Mouse (Mus musculus) adrenal gland, postnatal 4 days (tissue): ENCODE results near the gene Zbtb40. TPM values are rescaled to one million over a fixed set of nuclear protein-coding genes. Genes with fewer than 3 reads are reported as not detected.

Source experiments
- DNase-seq, 2 experiments: peaks; one replicate each; pipeline ENCODE4 v3.0.0; 2021 to 2022; ENCODE audit warnings: low spot score in 2 of 2, mixed read lengths in 2 of 2
- total RNA-seq, 2 experiments: library from RNA; stranded (reverse); gene quantifications; 2 replicates each; pipeline ENCODE4 v1.2.3; 2021

The Zbtb40 gene
- total RNA-seq, 2 experiments from 2014 or later = 6.6 to 9.9 TPM

- no peak for DNase-seq
Observed at GRCm38 (mm10) chr4:136937935-136938334, 110.7 kb downstream of the Zbtb40 start.

GRCm38 (mm10) chr4:136937344-136937743, 111.3 kb downstream of the Zbtb40 start:
- DNase-seq = no peak

DNA sequence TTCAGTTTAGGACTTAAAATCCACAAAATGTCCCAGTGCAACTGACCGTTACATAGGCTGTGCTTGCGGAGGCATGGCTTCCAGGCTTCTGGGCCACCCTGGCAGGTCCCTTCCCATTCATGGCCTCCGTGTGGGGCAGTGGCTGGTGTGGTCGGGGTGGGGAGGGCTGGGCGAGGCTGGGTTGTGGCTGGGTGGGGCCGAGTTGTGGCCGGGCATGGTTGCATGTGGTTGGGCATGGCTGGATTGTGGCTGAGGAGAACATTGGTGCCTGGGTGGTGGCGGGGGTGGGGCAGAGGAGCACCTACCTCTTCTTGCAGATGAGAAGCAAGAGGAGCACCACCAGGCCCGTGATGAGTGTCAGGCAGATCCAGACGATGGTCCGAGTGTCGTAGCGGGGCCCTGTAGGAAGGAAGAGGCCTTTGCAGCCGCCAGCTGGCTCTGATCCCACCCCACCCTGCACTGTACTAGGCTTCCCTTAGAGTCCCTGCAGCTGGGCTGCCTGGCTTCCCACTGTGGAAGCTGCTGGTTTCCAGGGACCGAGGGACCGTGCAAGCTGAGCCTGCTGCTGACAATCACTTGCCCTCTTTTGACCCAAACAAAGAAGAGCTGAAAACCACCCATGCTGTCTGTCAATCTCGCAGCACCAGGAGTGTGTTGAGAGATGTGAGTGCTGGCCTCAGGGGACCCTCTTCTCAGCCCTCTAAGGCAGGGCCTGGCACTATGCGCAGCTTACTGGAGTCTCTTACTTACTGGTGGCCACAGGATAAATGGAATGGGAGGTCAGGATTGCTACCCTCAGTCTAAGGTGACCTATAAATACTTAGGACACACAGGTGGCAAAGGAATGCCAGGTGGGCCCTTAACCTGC, 113.6 kb downstream of the Zbtb40 start:
- DNase-seq = no peak

GRCm38 (mm10) chr4:136930474-136930873, 118.1 kb downstream of the Zbtb40 start:
- no peak for DNase-seq

Other genes starting within 250 kb of the Zbtb40 start
- 10 to 100 TPM; 16.9 to 21.2 TPM for gene Ephb2, start 212.8 kb downstream of the Zbtb40 start, total RNA-seq
- gene C1qb, start 162.6 kb downstream of the Zbtb40 start, total RNA-seq = 10 to 100 TPM; 47.0 to 59.8 TPM
- 10 to 100 TPM; 37.0 to 49.0 TPM for gene C1qc, start 155.7 kb downstream of the Zbtb40 start, total RNA-seq
- 10 to 100 TPM; 49.1 to 55.4 TPM for gene C1qa, start 150.0 kb downstream of the Zbtb40 start, total RNA-seq
- gene Epha8, start 92.0 kb downstream of the Zbtb40 start, total RNA-seq = under 1 TPM; 0.59 to 0.62 TPM
- gene Wnt4, start 228.7 kb upstream of the Zbtb40 start, total RNA-seq = 10 to 100 TPM; 68.5 to 70.1 TPM